In genomic region chr13:91461711-91462351, GRCm38 (mm10) we compare ENCODE assay signal across 8 mouse cellular contexts. TPM values are rescaled to one million over a fixed set of nuclear protein-coding genes. Genes with fewer than 3 reads are reported as not detected.
DNase-seq lines count a peak whose midpoint lies in the region; ATAC-seq and TF ChIP-seq lines count a peak whose summit lies in the region.

No protein-coding gene starts in this region.

- no peaks in the 10 kb centered on the region for H3K27me3 ChIP-seq in forebrain, embryonic 16.5 days (replicated peaks; ENCODE audit: control insufficient read depth, insufficient read depth, low read length)
- H3K27me3 ChIP-seq in hindbrain, postnatal 0 days (ENCODE audit: insufficient read depth, low read length): no peaks in the 10 kb centered on the region
- no peaks in the 10 kb centered on the region for H3K27me3 ChIP-seq in liver, embryonic 11.5 days (replicated peaks; ENCODE audit: control insufficient read depth, insufficient read depth, low read length)
- no peaks in the 10 kb centered on the region for H3K27me3 ChIP-seq in neural tube, embryonic 11.5 days (ENCODE audit: control insufficient read depth, insufficient read depth, low read length)
- H3K27me3 ChIP-seq in stomach, postnatal 0 days (ENCODE audit: control insufficient read depth, insufficient read depth, low read length): no peaks in the 10 kb centered on the region

- TF ChIP-seq CTCF in hindbrain, postnatal 0 days (IDR thresholded peaks at IDR 0.05; ENCODE audit: low read depth): no peak
- TF ChIP-seq CTCF in stomach, postnatal 0 days (IDR thresholded peaks at IDR 0.05; ENCODE audit: low read depth): no peak

- no peak for TF ChIP-seq EP300 in stomach, postnatal 0 days (optimal IDR thresholded peaks at IDR 0.05)

- WGBS in forebrain, embryonic 16.5 days: under 1% methylated on average over 73 of the region's 77 CpGs
- under 1% methylated on average over 54 of the region's 77 CpGs for WGBS in hindbrain, postnatal 0 days
- under 1% methylated on average over 66 of the region's 77 CpGs for WGBS in liver, embryonic 11.5 days
- WGBS in neural tube, embryonic 11.5 days: 0% methylated on average over 36 of the region's 77 CpGs
- under 1% methylated on average over 50 of the region's 77 CpGs for WGBS in stomach, postnatal 0 days

- H3K9ac ChIP-seq in forebrain, embryonic 16.5 days (replicated peaks; ENCODE audit: low read depth, low read length): peak overlapping the region; percentile 86
- H3K9ac ChIP-seq in hindbrain, postnatal 0 days (replicated peaks; ENCODE audit: low read length): peak overlapping the region; percentile 78
- H3K9ac ChIP-seq in liver, embryonic 11.5 days (ENCODE audit: low read depth, low read length): peak overlapping the region; percentile 97
- peak overlapping the region; percentile 89 for H3K9ac ChIP-seq in neural tube, embryonic 11.5 days (ENCODE audit: low read length)
- peak overlapping the region; percentile 84 for H3K9ac ChIP-seq in stomach, postnatal 0 days (ENCODE audit: low read length)

- H3K27ac ChIP-seq in forebrain, embryonic 16.5 days (ENCODE audit: low read length): peak overlapping the region; percentile 96
- H3K27ac ChIP-seq in hindbrain, postnatal 0 days: peak overlapping the region; percentile 90
- peak overlapping the region; percentile 92 for H3K27ac ChIP-seq in liver, embryonic 11.5 days (ENCODE audit: low read depth, low read length)
- peak overlapping the region; percentile 90 for H3K27ac ChIP-seq in neural tube, embryonic 11.5 days (ENCODE audit: low read depth, low read length)
- H3K27ac ChIP-seq in stomach, postnatal 0 days (replicated peaks): peak overlapping the region; percentile 94

- peak; percentile 62 for DNase-seq in embryo, embryonic 10 days (ENCODE audit: low spot score)
- DNase-seq in embryo, embryonic 10.5 days (ENCODE audit: low spot score): no peak
- DNase-seq in brain, adult 2 months (ENCODE audit: low read depth, low spot score): peak; percentile 21
- DNase-seq in hindbrain, postnatal 0 days (ENCODE audit: low spot score): peak; percentile 38
- peak; percentile 60 for DNase-seq in liver, embryonic 11.5 days (ENCODE audit: low spot score)
- DNase-seq in neural tube, embryonic 11.5 days (ENCODE audit: low spot score): peak; percentile 42
- DNase-seq in stomach, postnatal 0 days (ENCODE audit: low spot score): peak; percentile 57

- H3K4me3 ChIP-seq in forebrain, embryonic 16.5 days (replicated peaks; ENCODE audit: low read length): peak overlapping the region; percentile 93
- H3K4me3 ChIP-seq in hindbrain, postnatal 0 days (ENCODE audit: low read length): peak overlapping the region; percentile 88
- H3K4me3 ChIP-seq in liver, embryonic 11.5 days (ENCODE audit: low read depth, low read length): peak overlapping the region; percentile 93
- H3K4me3 ChIP-seq in neural tube, embryonic 11.5 days (ENCODE audit: low read depth, low read length): peak overlapping the region; percentile 96
- H3K4me3 ChIP-seq in stomach, postnatal 0 days (ENCODE audit: low read depth, low read length): peak overlapping the region; percentile 90

- peaks cover 19% of the 10 kb centered on the region for H3K4me1 ChIP-seq in forebrain, embryonic 16.5 days (replicated peaks; ENCODE audit: control insufficient read depth, insufficient read depth, low read length)
- peaks cover 7% of the 10 kb centered on the region for H3K4me1 ChIP-seq in hindbrain, postnatal 0 days (ENCODE audit: insufficient read depth, low read length)
- H3K4me1 ChIP-seq in liver, embryonic 11.5 days (replicated peaks; ENCODE audit: control insufficient read depth, insufficient read depth, low read length): peaks cover 42% of the 10 kb centered on the region
- peaks cover 7% of the 10 kb centered on the region for H3K4me1 ChIP-seq in neural tube, embryonic 11.5 days (ENCODE audit: control insufficient read depth, insufficient read depth, low read length)
- H3K4me1 ChIP-seq in stomach, postnatal 0 days (replicated peaks; ENCODE audit: control insufficient read depth, insufficient read depth): no peaks in the 10 kb centered on the region

- no peak for ATAC-seq in forebrain, embryonic 16.5 days
- no peak for ATAC-seq in hindbrain, postnatal 0 days
- no peak for ATAC-seq in liver, embryonic 11.5 days (replicated peaks; ENCODE audit: low FRiP score)
- peak; percentile 0; the same call in 1 of the 2 replicates for ATAC-seq in neural tube, embryonic 11.5 days (ENCODE audit: insufficient read depth, low FRiP score, low TSS enrichment)
- no peak; the same call in 1 of the 2 replicates for ATAC-seq in stomach, postnatal 0 days (ENCODE audit: low FRiP score, low TSS enrichment)

- no peaks in the 10 kb centered on the region for H3K36me3 ChIP-seq in forebrain, embryonic 16.5 days (ENCODE audit: control insufficient read depth, insufficient read depth)
- no peaks in the 10 kb centered on the region for H3K36me3 ChIP-seq in hindbrain, postnatal 0 days (ENCODE audit: insufficient read depth, low read length)
- no peaks in the 10 kb centered on the region for H3K36me3 ChIP-seq in liver, embryonic 11.5 days (ENCODE audit: control insufficient read depth, insufficient read depth, low read length)
- no peaks in the 10 kb centered on the region for H3K36me3 ChIP-seq in neural tube, embryonic 11.5 days (ENCODE audit: control insufficient read depth, insufficient read depth, low read length)
- H3K36me3 ChIP-seq in stomach, postnatal 0 days (ENCODE audit: control insufficient read depth, insufficient read depth, low read length): no peaks in the 10 kb centered on the region

- peak overlapping the region; percentile 84 for H3K4me2 ChIP-seq in forebrain, embryonic 16.5 days (ENCODE audit: low read length)
- peak overlapping the region; percentile 81 for H3K4me2 ChIP-seq in hindbrain, postnatal 0 days (ENCODE audit: low read depth, low read length)
- peak overlapping the region; percentile 83 for H3K4me2 ChIP-seq in liver, embryonic 11.5 days
- peak overlapping the region; percentile 91 for H3K4me2 ChIP-seq in neural tube, embryonic 11.5 days (ENCODE audit: low read depth)
- H3K4me2 ChIP-seq in stomach, postnatal 0 days (replicated peaks; ENCODE audit: low read depth): peak overlapping the region; percentile 70

- H3K9me3 ChIP-seq in forebrain, embryonic 16.5 days (ENCODE audit: control insufficient read depth, low read length): no peaks in the 10 kb centered on the region
- H3K9me3 ChIP-seq in hindbrain, postnatal 0 days (ENCODE audit: low read length): no peaks in the 10 kb centered on the region
- H3K9me3 ChIP-seq in liver, embryonic 11.5 days (ENCODE audit: control insufficient read depth, low read length): no peaks in the 10 kb centered on the region
- H3K9me3 ChIP-seq in neural tube, embryonic 11.5 days (ENCODE audit: control insufficient read depth, low read length): no peaks in the 10 kb centered on the region
- H3K9me3 ChIP-seq in stomach, postnatal 0 days (ENCODE audit: control insufficient read depth, low read length): no peaks in the 10 kb centered on the region

RNA-seq across cellular contexts. Expression of gene Ssbp2, which starts 1.7 kb away (rescaled TPM):
- 394 and 412 TPM in 2 replicates for polyA plus RNA-seq in forebrain, embryonic 16.5 days (2015; fragmentation: Nextera tagmentation; extraction: Ambion mirVana)
- total RNA-seq in hindbrain, postnatal 0 days (2014; rRNA removed): 105 and 123 TPM in 2 replicates
- polyA plus RNA-seq in hindbrain, postnatal 0 days (2015; fragmentation: Nextera tagmentation; extraction: Ambion mirVana): 132 and 140 TPM in 2 replicates
- polyA plus RNA-seq in liver, embryonic 11.5 days (2014; fragmentation: Nextera tagmentation; extraction: Ambion mirVana): 110 and 113 TPM in 2 replicates
- 146 TPM in 2 replicates for polyA plus RNA-seq in neural tube, embryonic 11.5 days (2014; fragmentation: Nextera tagmentation; extraction: Ambion mirVana)
- 59.2 and 69.0 TPM in 2 replicates for polyA plus RNA-seq in stomach, postnatal 0 days (2015; fragmentation: Nextera tagmentation; extraction: Ambion mirVana)
